Mouse (Mus musculus) gastrocnemius, adult 2 months (tissue): Measurements from ENCODE around the gene Sytl2. TPM values are rescaled to one million over a fixed set of nuclear protein-coding genes. Genes with fewer than 3 reads are reported as not detected.

Experiments used
- DNase-seq: peaks from one replicate; pipeline ENCODE4 v3.0.0; 2022
- H3K27ac ChIP-seq: fragments of 200-600 bp; 2 replicates; pipeline ENCODE4 v1.8.1; 2022; ENCODE audit warnings: mild to moderate bottlenecking
- H3K4me3 ChIP-seq: fragments of 200-600 bp; 2 replicates; pipeline ENCODE4 v1.8.1; 2022; ENCODE audit warnings: mild to moderate bottlenecking, moderate library complexity
- CTCF ChIP-seq: fragments of 200-600 bp; IDR thresholded peaks from 2 replicates; pipeline ENCODE4 v1.8.1; 2022; ENCODE audit warnings: antibody characterized with exemption, mild to moderate bottlenecking, moderate library complexity
- intact Hi-C: fragments of 180-260 bp; cut with DNase I; formaldehyde crosslinking; loops from one replicate; pipeline ENCODE4 v1.15.1; 2025
- total RNA-seq, 2 experiments: library from RNA; stranded (reverse); gene quantifications; 2 replicates each; pipeline ENCODE4 v1.2.3; 2021

The Sytl2 gene
- total RNA-seq, 2 experiments from 2014 or later, result 3.3 to 3.7 TPM

DNA sequence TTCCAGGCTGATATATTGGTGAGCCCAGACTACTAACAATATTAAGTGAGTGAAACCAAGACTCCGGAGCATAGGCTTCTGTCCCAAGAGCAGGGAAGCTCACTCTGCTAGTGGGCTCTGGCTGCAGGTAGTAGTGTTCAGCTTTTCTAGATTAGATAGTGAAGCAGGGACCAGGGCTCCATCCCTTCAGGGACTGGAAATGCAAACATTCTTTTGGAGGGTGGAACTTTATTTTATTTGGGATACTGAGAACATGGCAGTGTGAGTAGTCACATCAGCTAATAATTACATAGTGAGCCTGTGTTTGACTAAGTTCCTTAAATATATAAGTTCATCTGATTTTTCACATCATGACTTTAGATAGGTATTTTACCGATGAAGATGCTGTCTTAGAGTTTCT is 14.8 kb downstream of the Sytl2 start:
- H3K4me3 ChIP-seq, result no peak overlapping the region
- DNase-seq, result no peak
- no peak overlapping the region for H3K27ac ChIP-seq
- intact Hi-C loops, result no loop called here
- no peak for TF ChIP-seq CTCF

DNA sequence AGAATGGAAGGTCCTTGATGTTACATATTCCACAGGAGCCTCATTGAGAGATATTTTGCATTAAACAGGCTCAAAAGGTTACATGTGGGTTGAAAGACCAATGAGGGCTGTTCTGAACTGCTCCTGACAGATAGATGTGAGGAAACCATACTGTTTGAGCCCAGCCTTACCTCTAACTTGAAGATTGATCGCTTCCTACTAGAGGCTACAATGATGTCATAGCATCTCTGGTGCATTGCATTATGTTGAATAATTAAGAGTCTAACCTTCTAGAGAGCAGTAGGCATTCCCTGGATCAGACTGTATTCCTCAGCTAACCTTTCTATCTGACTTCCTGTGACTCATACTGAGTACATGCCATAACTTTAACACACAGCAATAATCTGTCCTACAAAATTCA is 17.4 kb downstream of the Sytl2 start:
- H3K27ac ChIP-seq, result no peak overlapping the region
- no peak overlapping the region for H3K4me3 ChIP-seq
- intact Hi-C loops, result no loop called here
- no peak for TF ChIP-seq CTCF
- no peak for DNase-seq

DNA sequence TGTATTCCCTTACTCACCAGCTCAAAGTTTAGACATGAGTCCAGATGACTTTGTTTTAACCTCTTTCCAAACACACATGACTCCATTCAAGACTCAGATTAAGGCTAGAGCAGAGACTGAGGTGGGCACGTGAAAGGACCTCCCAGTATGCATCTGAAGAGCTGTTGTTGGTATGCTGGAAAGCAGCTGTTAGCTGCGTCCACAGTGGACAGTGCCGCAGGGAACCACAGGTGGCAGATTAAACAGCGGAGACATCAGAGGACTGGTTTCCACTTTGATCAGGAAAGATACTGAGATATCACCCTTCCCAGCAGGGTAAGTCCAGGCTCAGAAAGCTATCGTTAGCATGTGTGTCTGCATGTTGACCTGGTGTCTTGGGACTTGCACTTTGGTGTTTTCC is 18.1 kb downstream of the Sytl2 start:
- no peak overlapping the region for H3K27ac ChIP-seq
- TF ChIP-seq CTCF, result no peak
- DNase-seq, result no peak
- intact Hi-C loops, result no loop called here
- H3K4me3 ChIP-seq, result no peak overlapping the region

DNA sequence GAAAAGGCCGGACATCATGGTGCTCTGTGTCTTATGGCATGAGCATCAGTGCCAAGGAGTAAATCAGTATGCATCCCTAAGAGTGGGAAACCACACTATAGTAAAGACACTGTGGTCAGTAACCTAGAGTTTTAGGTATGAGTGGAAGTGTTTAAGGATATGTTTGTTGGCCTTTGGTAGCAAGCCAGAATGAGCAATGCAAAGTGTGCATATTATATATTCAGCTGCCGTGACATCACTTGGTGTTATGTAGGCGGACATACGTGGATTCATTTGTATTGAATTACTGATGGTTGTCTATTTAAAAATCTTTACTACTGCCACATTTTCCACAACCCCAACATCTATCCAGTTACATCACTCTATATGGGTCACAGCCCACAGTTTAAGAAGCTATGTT is 23.1 kb downstream of the Sytl2 start:
- no peak overlapping the region for H3K4me3 ChIP-seq
- TF ChIP-seq CTCF, result no peak
- DNase-seq, result no peak
- no peak overlapping the region for H3K27ac ChIP-seq
- intact Hi-C loops, result no loop called here

DNA sequence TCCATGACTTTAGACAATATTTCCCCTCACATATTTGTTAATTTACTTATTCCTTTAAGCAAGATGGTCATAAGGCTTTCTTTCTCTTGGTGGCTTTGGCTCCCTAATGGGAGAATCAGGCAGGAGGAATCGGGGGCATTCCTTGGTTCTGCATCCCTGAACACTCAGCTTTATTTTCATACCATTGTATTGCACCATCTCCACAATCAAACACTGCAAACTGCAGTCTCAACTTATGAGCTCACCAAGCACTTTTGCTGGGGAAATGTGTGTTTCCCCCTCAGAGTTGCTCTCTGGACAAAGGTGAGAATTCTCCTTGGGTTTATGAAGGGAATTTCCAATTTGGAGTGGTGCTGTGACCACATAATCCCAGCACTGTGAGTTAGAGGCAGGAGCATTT is 28.1 kb downstream of the Sytl2 start:
- intact Hi-C loops, result no loop called here

DNA sequence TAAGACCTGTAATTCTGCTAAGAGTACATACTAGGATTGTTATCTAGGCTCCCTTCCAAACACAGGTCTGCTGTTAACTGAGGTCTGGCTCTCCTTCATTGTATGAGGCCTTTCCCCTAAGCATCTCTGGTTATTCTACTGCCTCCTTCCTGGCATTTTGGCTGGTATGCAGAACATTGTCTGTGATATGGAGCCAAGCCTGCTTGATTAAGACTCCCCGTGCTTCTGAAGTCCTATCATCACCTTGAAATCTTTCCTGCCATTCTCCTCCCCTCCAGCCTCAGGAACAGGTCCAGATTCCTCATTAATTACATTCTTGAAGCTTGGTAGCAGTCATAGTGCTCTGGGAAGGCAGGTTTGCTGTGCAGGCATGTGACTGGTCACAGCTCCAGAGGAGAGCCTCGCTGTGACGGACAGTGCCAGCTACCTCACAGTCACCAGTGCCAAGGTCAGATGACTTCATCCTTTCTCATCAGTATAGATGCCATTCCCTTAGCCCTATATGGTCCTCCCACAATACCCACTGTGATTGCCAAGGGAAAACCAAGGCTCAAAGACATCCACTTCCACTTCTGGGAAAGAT is 30.5 kb downstream of the Sytl2 start:
- intact Hi-C loops, result no loop called here
- no peak for DNase-seq
- Histone ChIP-seq H3K27ac (no peak overlapping the region), H3K4me3 (no peak overlapping the region)
- no peak for TF ChIP-seq CTCF

More for the DNA sequence above, 28.1 kb downstream of the Sytl2 start:
- no peak for DNase-seq
- TF ChIP-seq CTCF, result no peak
- Histone ChIP-seq H3K4me3 (no peak overlapping the region), H3K27ac (no peak overlapping the region)

DNA sequence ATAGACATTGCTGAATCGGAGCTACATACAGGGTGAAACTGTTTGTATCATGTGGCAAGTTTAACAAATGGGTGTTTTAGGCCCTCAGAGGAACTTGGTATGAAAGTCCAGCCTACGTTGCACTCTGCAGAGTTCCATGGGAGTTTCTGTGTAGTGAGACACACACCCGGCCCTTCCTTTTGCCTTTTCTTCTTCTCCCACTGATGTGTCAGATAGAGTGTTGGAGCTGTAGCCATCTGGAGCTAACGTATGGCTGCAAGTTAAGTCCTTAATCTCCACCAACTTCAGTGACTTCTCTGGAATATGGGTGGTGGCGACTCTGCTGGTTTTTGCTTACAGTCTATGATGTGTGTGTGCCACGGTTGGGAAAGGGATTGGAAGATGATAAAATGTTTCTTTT is 32.3 kb downstream of the Sytl2 start:
- no peak for DNase-seq
- intact Hi-C loops, result no loop called here
- H3K27ac ChIP-seq, result no peak overlapping the region
- no peak overlapping the region for H3K4me3 ChIP-seq
- TF ChIP-seq CTCF, result no peak

DNA sequence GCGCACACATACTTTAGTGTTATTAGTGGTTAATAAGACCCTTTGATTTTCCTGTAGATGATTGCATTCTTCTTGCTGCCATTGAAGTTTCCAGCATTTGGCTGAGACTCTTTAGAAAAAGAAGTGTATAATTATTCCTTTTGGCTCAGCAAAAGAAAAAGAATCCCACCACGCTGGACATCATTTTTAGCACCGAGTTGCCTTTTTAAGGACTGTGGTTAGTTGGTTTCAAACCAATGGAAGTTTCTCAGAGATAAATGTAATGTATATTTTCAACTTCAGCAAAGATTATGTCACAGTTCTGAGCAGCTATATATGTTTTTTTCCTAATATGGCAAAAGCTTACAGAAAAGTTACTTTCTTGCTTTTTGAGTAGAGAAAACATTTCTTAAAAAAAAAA is 32.8 kb downstream of the Sytl2 start:
- no peak for TF ChIP-seq CTCF
- intact Hi-C loops, result no loop called here
- H3K27ac ChIP-seq, result no peak overlapping the region
- no peak overlapping the region for H3K4me3 ChIP-seq
- DNase-seq, result no peak

DNA sequence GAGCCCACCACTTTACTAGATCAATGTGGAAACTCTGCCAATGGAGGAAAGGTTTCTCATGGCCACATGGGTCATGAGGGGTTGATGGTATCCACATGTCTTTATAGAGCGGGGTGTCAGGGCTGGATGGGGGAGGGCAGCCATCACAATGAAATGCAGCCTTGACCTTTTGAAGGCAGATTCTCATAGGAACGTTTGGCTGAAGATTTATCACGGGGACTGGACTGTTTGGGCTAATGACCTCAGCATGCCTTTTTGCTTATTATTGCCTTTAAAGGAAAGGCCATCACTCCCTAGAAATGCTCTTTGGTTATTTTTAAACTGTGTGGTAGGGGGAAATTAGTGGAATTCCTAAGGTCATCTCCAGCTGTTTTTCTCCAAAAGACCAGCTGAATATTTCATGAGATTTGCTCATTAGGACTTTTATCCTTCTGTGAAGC is 33.7 kb downstream of the Sytl2 start:
- intact Hi-C loops, result no loop called here
- no peak for TF ChIP-seq CTCF
- peak overlapping the region; percentile 53 for H3K27ac ChIP-seq
- H3K4me3 ChIP-seq, result no peak overlapping the region
- DNase-seq, result no peak

DNA sequence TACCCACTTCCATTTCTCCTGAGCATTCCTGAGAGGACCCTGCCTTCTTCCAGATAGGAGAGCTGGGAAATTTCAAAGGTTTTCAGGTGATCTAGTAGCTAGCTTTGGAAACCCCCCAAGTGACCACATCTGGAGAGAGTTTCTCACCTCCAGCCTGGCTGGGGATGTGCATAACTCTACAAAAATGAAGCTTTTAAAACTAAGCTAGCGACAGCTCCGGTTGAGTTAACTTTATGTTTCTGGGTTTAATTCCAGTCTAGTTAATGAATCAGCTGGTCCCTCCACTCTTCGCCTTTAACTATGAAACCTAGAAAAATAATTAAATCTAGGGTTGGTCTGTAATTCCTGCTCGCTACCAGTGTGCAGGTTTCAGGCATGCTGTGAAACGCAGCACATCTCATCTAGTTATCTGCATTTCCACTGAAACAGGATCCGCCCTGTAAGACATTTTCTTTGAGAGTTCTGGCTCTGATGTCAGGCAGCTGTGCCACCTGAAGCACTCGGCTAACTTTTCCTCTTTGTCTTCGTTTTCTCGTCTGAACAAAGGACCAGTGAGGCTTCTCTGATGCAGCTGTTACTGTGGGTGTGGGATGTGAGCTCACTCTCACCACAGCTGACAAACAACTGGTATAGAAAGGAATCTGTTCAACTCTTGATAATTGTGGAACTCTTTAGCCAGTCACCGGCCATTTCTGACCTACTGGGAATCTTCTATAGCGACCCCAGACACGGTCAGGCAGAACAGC is 39.3 kb downstream of the Sytl2 start:
- no peak overlapping the region for H3K27ac ChIP-seq
- TF ChIP-seq CTCF, result no peak
- no peak for DNase-seq
- intact Hi-C loops, result no loop called here
- no peak overlapping the region; the same call in 1 of the 2 replicates for H3K4me3 ChIP-seq

DNA sequence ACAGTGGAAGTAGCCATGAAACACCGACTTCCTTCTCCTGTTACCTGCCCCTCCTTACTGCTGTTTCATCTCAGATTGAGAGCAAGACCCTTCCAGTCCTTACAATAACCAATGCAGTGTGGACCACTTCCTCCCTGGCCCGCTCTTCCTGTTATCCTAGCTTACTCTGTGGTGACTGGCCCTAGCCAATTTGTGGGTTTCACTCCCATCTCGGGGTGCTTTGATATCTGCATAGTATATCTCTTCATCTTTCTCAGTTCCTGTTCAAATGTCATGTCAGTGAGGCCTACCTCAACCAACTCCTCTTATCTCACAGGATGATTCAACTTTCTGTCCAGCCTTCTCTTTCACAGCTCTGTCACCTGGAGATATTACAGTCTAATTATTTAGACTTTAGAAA is 42.9 kb downstream of the Sytl2 start:
- no peak for DNase-seq
- Histone ChIP-seq H3K4me3 (no peak overlapping the region), H3K27ac (no peak overlapping the region)
- no peak for TF ChIP-seq CTCF
- intact Hi-C loops, result no loop called here

DNA sequence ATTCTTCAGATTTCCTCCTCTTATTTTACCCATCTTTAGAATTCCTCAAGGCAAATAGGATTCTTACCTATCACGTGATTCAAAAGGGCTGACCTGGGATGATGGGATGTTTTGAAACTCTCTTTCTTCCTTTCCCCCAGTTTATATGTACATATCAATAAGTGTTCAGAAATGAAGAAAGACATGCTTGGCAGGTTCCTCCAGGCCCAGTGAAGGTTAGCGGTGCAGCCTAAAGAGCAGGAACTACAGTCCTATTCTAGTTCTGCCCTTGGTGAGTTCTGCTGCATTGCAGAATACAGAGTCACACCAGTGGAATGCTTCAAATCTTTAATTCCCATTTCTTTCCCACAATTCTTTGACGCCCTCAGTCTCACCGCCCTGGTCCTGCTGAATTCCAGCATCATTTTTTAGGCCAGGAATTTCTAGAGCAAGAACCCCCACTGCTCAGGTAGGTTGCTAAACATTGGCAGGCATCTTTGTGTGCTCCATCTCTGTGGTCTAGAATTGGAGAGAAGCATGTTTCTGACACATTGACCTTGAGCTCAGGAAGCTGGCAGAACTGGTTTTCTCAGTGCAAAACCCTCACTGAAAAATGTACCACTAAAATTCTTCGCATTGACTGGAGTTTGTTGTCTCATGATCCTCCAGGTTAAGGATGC is 45.9 kb downstream of the Sytl2 start:
- intact Hi-C loops, result no loop called here
- H3K27ac ChIP-seq, result no peak overlapping the region
- no peak for DNase-seq
- no peak overlapping the region for H3K4me3 ChIP-seq
- TF ChIP-seq CTCF, result no peak

DNA sequence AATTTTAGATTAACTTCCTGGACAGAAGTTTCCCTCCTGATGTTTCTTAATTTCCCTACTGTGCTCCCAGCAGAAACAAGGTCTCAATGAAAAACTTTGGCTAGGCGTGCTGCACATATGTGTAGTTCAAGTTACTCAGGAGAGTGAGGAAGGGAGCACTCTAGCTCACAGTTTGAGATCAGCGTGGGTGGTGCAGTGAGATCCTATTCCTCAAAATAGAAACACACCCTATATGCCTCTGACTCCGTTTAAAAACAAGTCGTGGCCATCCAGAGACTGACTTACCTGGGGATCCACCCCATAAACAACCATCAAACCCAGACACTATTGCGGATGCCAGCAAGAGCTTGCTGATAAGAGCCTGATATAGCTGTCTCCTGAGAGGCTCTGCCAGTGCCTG is 47.0 kb downstream of the Sytl2 start:
- intact Hi-C loops, result no loop called here
- TF ChIP-seq CTCF, result no peak
- no peak for DNase-seq
- no peak overlapping the region for H3K27ac ChIP-seq
- no peak overlapping the region for H3K4me3 ChIP-seq
